Mouse (Mus musculus) gastrocnemius, postnatal 10 days (tissue): ENCODE results near the gene Snhg11. TPM values are rescaled to one million over a fixed set of nuclear protein-coding genes. Genes with fewer than 3 reads are reported as not detected.

Experiments
- DNase-seq: peaks from one replicate; pipeline ENCODE4 v3.0.0; 2021; ENCODE audit warnings: mixed read lengths
- long read RNA-seq, 2 experiments: library from polyadenylated mRNA; stranded (forward); transcript quantifications; one replicate each; pipeline ENCODE4 v2.0.0; 2021
- total RNA-seq, 2 experiments: library from RNA; stranded (reverse); gene quantifications; 2 replicates each; pipeline ENCODE4 v1.2.3; 2021

Gene Snhg11
- 1 to 10 TPM in 1 of 2 experiments, under 1 TPM in 1; 0.68 to 1.1 TPM for total RNA-seq
- long read RNA-seq, experiment 1, result 0 reads
- long read RNA-seq, experiment 2, result 0 reads

DNA sequence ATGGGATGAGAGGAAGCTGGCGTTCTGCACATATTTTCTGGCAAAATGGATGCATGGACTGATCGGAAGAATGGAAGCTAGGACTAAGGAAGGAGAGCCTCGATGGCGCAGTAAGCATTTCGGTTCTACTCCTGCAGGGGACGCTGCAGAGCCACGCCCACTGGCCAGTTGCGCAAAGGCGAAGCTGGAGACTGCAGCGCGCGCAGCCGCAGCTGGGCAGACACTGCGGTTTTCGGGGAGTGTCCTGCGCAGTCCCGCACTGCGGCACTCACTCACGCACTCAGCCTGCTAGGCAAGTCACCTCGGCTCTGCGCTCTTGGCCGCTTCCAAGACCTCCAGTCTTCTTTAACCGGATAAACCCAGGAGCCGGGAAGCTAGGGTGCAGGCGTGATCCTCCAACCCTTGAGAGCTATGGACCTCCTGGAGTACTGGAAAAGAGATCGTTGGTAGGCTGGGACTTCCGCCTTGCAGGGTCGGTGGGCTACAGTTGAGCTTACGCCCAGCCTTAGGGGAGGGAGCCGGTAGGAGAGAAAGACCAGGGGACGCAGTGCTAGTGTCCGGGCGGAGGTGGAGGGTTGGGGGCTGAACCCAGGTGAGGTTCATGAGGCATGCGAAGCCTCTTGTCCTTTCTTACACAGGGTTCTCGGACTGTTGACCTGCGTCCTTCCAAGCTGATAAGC, at the start of gene Snhg11:
Snhg11 (plus strand) TSS at position 196 of the 680 bp plus-strand sequence.
- peak; percentile 15 for DNase-seq

DNA sequence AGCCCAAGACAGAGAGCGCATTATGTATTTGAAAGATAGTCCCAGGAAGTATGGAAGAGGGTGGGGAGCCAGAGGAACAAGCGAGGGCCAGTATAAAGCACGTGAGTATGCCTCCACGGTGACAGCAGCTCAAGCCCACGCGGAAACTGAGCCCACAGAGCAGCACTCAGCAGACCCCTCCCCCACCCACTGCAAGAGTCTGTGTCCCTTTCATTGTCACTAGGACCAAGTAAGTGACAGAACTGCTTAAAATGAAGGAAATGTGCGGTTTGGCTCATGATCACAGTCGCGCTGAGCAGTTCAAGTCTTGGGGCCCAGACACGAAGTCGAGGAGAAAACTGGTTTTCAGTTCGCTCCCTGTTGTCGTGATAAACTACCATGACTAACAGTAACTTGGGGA, 41.1 kb upstream of the Snhg11 start:
- no peak for DNase-seq

DNA sequence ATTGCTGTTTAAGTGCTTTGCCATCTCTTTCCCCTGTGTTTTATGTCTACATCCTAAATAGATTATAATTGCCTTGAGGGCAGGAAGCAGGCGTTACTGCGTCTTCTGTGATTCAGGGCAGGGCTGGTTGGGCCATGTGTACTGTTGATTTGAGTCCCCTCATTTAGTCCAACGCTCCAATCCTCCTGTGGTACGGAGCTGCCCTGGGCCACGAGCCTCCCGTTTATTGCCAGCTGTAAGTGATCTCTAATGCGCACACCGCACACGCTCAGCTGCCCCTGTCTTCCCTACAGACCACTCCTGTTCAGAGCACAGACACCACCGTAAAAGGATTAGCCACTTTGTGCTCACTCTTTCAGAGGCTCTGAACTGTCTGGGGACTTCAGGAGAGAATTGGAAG, 37.7 kb upstream of the Snhg11 start:
- no peak for DNase-seq

DNA sequence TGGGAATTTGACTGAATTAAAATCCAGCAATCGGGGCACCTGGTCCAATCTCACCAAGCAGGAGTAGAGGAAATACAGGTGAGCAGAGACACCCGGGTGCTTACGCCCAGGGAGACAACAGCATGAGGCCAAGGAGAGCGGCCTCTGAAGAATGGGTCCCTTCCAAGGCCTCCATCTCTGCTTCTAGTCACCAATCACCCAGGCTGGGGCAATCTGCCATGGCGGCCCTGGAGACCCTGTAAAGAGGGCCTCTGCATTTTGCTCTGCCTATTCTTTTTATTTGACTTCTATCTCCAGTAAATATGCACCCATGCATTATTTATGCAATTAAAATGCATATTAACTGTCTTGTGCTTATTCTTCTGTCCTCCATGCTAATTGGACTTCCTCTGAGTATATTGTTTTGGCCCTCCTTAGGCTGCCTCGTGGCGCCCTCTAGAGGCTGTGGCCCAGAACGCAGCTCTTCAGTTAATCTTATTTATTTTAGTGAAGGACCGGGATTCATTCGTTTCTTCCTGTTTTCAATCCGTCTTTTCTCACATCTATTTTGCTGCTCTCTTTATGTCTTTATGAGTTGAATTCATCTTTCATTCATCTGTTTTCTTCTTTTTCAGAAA, 35.4 kb upstream of the Snhg11 start:
- peak; percentile 69 for DNase-seq

DNA sequence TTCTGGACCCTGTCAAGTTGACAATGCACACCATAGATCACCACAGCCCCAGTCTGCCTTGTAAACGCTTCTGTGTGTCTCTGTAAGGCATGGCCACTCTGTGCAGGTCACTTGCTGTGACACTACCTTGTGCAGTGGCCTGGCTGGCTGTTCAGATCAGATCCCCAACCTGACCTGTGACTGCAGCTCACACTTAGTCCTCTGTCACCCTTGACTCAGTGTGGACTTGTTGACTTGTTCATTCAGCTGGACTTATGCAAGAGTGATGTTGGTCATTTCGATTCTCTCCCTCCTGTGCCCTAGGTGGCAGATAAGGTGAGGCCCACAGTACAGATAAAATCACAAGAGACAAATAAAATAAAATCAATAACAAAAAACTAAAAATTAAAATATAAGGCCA, 34.1 kb upstream of the Snhg11 start:
- DNase-seq, result no peak

DNA sequence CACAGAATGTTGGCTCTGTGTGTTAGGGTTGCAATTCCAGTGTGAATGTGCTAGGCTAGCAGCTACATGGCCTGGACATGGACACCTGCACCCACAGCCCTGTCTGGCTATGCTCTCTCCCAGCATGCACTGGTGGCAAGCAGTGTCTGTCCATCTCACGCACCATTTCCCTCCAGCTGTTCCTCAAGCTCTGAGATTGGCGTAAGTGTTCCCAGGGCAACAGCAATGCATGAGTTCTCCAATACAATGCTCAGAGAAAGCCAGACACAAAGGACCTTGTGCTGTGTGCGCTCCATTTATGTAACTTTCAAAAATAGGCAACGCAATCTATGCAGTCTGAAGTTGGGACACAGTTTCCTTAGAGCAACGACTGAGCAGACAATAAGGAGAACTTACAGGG, 31.9 kb upstream of the Snhg11 start:
- DNase-seq, result no peak

DNA sequence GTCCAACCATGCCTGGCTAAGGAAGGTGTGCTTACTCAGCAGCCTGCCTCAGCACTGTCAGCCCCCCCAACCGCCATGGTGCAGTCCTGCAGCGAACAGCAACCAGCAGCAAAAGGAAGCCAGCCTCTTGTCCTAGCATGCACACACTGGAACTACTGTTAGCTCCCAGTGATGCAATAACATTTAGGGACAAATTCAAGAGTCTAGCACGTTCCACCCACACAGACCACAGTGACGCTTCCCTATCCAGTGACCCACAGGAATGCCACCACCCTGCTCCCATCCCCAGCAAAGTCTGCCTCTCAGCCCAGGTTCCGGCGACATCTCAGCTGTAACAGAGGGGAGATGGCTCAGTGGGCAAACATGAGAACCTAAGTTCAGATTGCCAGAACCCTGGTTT, 29.0 kb upstream of the Snhg11 start:
- no peak for DNase-seq

DNA sequence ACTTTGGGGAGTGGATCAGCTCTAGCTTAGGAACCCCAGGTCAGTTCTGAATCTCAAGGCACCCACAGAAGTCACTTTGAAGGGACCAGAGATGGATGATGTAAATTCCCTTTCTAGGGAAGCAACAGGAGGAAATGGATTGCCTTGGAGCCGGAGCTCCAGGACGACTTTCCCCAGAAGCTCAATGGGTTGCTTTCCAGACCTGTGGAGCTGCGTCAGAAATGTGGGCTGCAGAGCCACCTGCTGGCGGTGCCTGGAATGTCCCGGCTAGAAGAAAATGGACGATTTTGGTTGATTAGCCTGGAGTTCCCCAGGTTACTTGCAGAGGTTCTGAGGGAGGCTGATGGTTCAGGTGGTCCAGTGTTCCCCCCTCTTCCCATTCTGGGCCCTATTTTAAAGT, 27.6 kb upstream of the Snhg11 start:
- peak; percentile 76 for DNase-seq

DNA sequence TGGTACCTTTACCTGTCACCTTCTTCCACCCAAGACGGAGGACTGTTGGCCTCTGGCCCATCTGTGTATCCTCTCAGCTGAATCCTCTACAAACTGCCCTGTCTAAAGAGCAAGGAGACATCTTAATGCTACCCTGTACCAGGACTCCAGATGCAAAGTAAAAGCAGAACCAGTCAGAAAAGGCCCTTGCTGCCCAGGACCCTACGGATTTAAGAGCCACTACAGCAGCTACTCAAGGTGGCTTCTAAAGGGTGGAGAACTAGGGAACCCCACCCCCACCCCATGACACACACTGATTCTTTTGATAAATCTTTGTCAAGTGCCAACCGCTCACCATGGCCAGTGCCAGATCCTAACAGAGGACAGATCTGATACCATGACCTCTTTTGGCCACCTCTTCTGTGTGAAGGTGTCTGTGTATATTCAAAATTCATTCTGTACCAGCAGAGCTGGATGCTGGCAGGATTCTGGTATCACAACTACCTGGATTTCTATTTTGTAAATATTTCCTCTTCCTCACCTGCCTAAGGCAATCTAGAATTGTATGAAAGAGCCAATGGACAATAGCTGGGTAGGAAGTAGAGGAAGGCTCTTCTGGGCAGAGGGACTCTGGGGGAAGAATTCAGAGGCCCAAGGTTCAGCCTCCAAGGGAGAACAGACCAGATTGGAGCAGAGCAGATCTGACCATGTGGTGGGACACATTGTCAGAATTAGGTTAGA, 22.5 kb upstream of the Snhg11 start:
- no peak for DNase-seq

DNA sequence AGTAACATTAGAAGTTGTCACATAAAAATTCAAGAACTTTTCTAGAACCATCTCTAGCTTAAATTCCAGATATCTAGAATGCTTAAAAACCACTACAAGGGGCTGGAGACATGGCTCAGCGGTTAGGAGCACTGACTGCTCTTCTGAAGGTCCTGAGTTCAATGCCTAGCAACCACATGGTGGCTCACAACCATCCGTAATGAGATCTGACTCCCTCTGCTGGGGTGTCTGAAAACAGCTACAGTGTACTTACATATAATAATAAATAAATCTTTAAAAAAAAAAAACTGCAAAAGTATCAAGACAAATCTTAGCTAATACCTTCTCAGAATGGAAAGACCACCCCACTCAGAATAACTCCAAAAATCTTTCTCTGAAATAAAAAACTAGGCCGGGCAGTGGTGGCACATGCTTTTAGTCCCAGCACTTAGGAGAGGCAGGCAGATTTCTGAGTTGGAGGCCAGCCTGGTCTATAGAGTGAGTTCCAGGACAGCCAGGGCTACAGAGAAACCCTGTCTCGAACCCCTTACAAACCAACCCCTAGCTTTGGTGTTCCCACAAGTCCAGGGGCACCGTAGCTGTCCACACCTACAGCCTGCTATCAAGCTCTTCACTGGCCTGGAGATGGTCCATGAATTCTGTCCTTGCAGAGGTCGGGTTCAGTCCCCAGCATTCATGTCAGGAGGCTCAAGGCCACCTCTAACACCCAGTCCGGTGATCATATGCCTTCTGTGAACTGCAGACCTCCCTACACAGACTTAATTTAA, 20.9 kb upstream of the Snhg11 start:
- DNase-seq, result no peak

DNA sequence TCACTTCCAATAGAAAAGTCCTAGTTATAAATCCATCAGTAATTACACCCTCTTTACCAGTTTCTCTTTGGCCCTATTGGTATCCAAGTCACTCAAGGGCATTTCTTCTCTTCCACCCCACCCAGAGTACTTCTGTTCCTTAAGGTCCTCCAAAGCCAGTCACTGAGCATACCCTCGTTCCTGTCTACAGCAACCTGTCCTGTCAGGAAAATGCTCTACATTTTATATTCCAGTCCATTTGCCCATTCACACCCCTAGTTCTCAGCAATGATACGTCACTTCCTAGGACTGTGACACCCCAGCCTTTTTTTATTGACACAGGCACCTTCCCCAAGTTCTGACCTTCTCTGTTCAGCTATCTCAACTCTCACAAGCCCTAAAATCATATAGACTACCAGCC, 20.2 kb upstream of the Snhg11 start:
- DNase-seq, result no peak

DNA sequence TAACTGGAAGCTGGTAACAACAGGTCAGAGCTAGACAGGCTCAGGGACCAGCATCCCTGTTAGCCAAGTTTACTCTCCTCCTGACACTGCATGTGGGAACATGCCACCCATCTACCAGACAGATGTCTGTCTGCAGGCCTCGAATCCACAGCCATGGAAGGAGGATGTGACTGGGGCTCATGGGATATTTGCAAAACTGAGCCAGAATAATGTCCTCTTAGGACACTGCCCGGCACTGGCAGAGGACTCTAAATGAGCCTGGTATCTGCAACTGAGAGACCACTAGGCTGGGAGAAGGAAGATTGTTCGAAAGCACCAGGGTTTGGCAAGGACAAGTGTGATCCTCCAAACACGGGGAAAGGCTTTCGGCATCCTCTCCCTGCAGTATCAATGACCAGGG, 19.3 kb upstream of the Snhg11 start:
- no peak for DNase-seq

DNA sequence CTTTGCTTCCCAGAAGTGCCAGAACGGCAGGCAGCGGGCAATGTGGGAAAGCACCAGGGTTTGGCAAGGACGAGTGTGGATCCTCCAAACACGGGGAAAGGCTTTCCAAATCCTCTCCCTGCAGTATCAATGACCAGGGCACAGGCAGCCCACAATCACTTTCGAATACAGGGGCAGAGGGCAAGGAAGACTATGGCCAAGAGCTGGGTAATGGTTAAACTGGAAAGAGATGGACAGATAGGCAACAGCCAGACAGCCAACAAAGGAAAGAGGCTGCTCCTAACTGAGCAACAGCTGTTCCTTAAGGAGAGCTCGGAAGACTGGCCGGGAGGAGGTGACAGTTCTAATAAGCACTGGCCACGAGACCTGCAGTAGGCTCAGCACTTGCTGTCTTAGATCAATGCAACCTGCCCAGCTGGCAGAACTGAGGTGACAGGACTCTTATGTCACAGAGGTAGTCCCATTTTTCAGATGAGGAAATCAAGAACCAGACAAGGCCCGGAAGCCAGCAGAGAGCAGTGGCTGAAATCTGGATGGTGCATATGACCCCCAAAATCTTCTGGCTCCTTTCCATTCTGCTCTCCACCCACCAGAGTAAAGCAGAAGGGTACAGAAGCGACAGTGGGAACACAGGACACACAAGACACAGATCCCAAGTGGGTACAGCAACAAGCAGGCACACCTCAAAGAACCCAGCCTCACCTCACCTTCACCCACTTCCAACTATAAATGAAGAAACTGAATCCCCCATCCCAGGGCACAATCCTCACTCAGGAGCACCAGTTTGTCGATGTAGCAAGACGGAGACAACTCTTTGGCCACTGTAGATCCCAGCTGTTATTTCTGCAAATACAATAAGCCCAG, 15.4 kb upstream of the Snhg11 start:
- DNase-seq, result no peak

DNA sequence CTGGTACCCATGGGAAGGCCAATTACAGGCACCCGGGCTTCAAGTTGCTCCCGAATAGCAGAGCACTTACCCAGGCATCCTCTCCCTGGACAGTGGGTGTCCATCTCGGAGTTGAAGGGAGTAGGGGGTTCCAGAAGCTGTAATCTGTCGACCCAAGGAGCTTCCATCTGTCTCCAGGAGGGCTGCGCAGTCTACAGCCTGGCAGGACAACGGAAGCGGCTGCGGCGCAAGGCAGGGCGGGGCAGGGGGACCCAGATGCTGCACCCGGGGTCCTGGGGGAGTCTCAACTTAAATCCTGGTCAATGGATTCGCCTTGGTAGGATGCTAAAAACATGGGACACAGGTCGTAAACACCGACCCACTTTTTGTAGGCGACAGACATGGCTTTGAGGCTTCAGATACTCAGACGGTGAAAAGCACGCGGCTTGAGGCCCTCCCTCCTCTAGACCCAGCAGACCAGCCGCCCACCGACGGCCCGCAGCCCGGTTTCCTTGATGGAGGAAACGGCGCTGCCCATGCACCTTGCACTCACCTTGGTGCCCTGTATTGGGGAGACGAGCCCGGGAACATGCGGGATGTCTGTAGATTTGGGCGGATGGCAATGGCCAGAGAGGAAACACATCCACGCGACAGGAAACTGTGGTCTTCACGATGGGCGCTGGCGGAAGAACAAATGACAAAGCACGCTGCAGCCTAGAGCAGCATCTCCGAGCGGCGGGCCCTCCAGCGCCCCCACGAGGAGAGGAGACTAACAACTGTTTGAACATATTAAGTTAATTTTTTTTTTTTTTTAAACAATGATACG, 14.4 kb upstream of the Snhg11 start:
- peak; percentile 87 for DNase-seq

DNA sequence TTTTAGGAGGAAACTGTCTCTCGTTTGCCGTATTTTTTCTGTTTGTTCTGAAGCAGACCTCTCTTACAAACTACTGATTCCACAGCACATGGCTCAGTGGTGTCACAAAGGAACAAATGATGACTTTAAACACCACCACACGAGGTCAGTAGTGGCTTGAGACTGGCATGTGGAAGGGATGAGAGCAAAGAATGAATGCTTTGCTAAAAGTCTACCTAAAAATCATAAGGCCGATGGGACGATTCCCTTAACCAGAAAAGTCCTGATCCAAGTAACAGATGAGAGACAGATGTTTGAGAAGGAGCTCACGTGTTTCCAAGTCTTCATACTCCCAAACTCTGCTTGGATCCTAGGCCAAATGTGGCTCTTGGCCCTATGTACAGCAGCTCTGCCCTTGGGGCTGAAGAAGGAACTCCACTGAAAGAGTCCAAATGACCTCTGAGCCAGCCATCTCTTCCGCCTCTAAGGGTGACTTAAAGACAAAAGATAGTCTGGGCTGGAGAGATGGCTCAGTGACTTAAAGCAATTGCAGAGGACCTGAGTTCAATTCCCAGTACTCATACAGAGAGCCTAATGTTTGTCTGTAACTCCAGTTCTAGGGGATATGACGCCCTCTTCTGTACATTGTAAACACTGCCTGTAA, 13.6 kb upstream of the Snhg11 start:
- no peak for DNase-seq

DNA sequence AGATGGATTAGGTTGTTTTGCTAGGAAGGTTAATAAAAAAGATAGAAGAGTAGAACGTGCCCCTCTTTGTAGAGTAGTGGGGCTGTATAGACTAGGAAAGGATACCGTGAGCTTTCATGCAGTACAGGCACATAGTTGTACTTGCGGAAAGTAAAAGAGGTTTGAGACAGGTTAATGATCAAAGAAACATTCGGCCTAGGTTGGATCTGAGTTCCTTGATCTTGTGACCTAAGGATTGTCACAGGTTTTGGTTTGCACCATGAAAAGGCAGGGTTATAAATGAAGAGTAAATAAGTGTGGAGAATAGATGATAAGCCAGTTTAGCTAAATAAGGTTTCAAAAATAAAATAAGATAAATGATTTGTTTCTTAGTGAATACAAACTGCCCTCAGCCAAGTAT, 11.3 kb upstream of the Snhg11 start:
- no peak for DNase-seq

DNA sequence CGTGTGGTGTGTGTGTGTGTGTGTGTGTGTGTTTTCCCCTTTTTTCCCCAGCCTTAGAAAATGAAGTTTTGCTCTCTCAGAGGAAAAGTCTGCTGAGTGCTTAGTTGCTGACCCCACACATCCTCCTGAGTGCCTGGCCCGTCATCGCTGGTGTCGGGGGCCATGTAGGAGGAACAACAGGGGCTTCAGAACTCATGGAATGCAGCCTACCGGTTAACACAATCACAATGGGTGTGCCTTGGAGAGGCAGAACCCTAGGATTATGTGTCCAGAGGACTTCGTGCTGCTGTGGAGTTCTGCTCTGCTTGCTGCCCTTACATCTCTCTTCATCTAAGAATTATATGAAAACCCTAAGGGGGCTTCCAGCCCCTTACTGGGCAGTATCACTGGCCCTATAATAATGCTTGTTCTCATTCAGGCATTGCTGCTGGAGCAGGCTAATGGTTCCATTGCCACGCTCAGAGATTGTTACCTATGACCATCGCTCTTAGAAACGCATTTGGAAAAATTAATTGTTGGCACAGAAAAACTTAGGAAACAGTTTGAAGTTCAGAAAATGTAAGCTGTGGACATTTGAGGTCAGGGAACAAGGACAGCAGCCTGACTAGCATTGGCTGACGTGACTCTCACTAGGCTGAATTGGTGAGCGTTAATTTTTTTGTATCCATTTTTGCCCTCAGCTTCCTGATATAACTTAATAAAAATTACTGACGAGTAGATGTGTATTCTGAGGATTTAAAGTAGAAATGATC, 10.2 kb upstream of the Snhg11 start:
- DNase-seq, result no peak

DNA sequence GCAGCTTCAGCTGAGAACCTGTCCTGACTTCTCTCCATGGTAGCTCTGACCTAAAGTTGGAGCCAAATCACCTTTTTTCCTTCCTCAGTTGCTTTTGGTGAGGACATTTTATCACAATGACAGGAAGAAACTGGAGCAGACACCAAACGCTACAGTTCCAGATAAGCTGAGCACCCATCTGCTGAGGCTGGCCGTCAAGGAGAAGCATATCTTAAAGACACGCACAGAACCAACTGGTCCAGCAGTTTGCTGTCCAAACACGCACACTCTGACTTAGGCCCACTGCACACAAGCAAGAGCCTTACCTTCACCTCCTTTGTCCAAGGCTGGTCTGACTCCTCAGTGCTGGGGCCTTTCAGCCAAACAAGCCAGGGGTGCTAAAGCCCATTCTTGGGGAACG, 7.8 kb upstream of the Snhg11 start:
- DNase-seq, result no peak

DNA sequence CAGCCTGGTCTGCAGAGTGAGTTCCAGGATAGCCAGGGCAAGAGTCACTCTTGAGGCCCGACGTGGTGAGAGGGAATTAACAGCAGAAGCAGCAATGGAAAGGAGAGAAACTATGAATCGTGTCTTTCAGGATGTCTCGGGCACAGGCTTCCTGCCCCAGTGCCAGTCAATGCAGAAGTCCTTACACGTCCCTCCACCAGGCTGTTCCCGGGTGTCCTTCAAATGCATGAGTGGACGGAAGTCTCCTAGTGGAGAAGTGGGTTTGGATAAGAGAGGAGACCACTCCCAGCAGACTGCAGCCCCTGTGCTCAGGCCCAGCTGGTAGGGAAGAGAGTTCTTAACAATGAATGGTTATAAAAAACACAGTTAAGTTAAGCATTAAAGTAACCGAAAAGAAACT, 7.1 kb upstream of the Snhg11 start:
- DNase-seq, result no peak
